Mouse (Mus musculus) ES-E14 (cell line): Measurements from ENCODE around the gene Slc22a3.

ENCODE experiments used
- HCFC1 ChIP-seq: IDR thresholded peaks from 2 replicates; pipeline ENCODE4 v1.6.1; 2012; ENCODE audit warnings: low read length, inconsistent platforms, borderline replicate concordance; ENCODE audit not compliant: insufficient read depth
- ZNF384 ChIP-seq: IDR thresholded peaks from 2 replicates; pipeline ENCODE4 v1.6.1; 2012; ENCODE audit warnings: low read depth, low read length, inconsistent platforms

- TF ChIP-seq HCFC1 (no peak), ZNF384 (no peak)
Observed at GRCm38 (mm10) chr17:12422143-12422542, 85.4 kb downstream of the Slc22a3 start.
